Mouse (Mus musculus): ENCODE data around the gene Arhgef19. TPM values are rescaled to one million over a fixed set of nuclear protein-coding genes. Genes with fewer than 3 reads are reported as not detected.

Arhgef19 gene
- polyA plus RNA-seq, 1 experiment: 17.8 TPM

GRCm38 (mm10) chr4:141233196-141233595, 6.1 kb upstream of the Arhgef19 start:
- DNase-seq (ENCODE audit: low read depth, low spot score): no peak
- WGBS: 87% methylated on average over 4 of the region's 4 CpGs

GRCm38 (mm10) chr4:141235537-141236111, 3.7 kb upstream of the Arhgef19 start:
- DNase-seq (ENCODE audit: low read depth, low spot score): no peak
- WGBS: 79% methylated on average over 6 of the region's 6 CpGs

- WGBS: 79% methylated on average over 3 of the region's 3 CpGs
Observed at GRCm38 (mm10) chr4:141236856-141237255, 2.4 kb upstream of the Arhgef19 start.

GRCm38 (mm10) chr4:141238492-141239387, 559 bp upstream of the Arhgef19 start:
- DNase-seq (ENCODE audit: low read depth, low spot score): no peak
- 12% methylated on average over 20 of the region's 20 CpGs for WGBS

More at GRCm38 (mm10) chr4:141236856-141237255, 2.4 kb upstream of the Arhgef19 start:
- no peak for DNase-seq (ENCODE audit: low read depth, low spot score)

GRCm38 (mm10) chr4:141240617-141241016, 1.3 kb downstream of the Arhgef19 start:
- 8% methylated on average over 14 of the region's 14 CpGs for WGBS
- peak; percentile 98 for DNase-seq (ENCODE audit: low read depth, low spot score)

GRCm38 (mm10) chr4:141241861-141242260, 2.6 kb downstream of the Arhgef19 start:
- DNase-seq (ENCODE audit: low read depth, low spot score): no peak
- 32% methylated on average over 15 of the region's 15 CpGs for WGBS

- 5% methylated on average over 11 of the region's 11 CpGs for WGBS
- DNase-seq (ENCODE audit: low read depth, low spot score): no peak
Observed at GRCm38 (mm10) chr4:141242651-141243241, 3.4 kb downstream of the Arhgef19 start.

GRCm38 (mm10) chr4:141243636-141244035, 4.3 kb downstream of the Arhgef19 start:
- WGBS: 54% methylated on average over 5 of the region's 5 CpGs
- no peak for DNase-seq (ENCODE audit: low read depth, low spot score)

- DNase-seq (ENCODE audit: low read depth, low spot score): no peak
- 57% methylated on average over 5 of the region's 5 CpGs for WGBS
Observed at GRCm38 (mm10) chr4:141244401-141244800, 5.1 kb downstream of the Arhgef19 start.

- WGBS: 30% methylated on average over 9 of the region's 9 CpGs
- DNase-seq (ENCODE audit: low read depth, low spot score): no peak
Observed at GRCm38 (mm10) chr4:141244931-141245425, 5.7 kb downstream of the Arhgef19 start.

- 69% methylated on average over 24 of the region's 24 CpGs for WGBS
- no peak for DNase-seq (ENCODE audit: low read depth, low spot score)
Observed at GRCm38 (mm10) chr4:141246089-141246997, 7.0 kb downstream of the Arhgef19 start.

GRCm38 (mm10) chr4:141246998-141247350, 7.7 kb downstream of the Arhgef19 start:
- DNase-seq (ENCODE audit: low read depth, low spot score): no peak
- 68% methylated on average over 17 of the region's 17 CpGs for WGBS

GRCm38 (mm10) chr4:141247776-141248613, 8.7 kb downstream of the Arhgef19 start:
- whole genome bisulfite sequencing: 5% methylated on average over 60 of the region's 60 CpGs

GRCm38 (mm10) chr4:141248614-141248978, 9.3 kb downstream of the Arhgef19 start:
- WGBS: 45% methylated on average over 11 of the region's 11 CpGs

More at GRCm38 (mm10) chr4:141247776-141248613, 8.7 kb downstream of the Arhgef19 start:
- no peak for DNase-seq (ENCODE audit: low read depth, low spot score)

GRCm38 (mm10) chr4:141249383-141249782, 10.1 kb downstream of the Arhgef19 start:
- no peak for DNase-seq (ENCODE audit: low read depth, low spot score)
- 88% methylated on average over 11 of the region's 11 CpGs for WGBS

More at GRCm38 (mm10) chr4:141248614-141248978, 9.3 kb downstream of the Arhgef19 start:
- no peak for DNase-seq (ENCODE audit: low read depth, low spot score)

- no peak for DNase-seq (ENCODE audit: low read depth, low spot score)
- WGBS: 91% methylated on average over 8 of the region's 8 CpGs
Observed at GRCm38 (mm10) chr4:141251071-141251470, 11.8 kb downstream of the Arhgef19 start.

GRCm38 (mm10) chr4:141252641-141253040, 13.3 kb downstream of the Arhgef19 start:
- DNase-seq (ENCODE audit: low read depth, low spot score): no peak
- WGBS: 65% methylated on average over 2 of the region's 2 CpGs

- WGBS: 66% methylated on average over 16 of the region's 16 CpGs
- DNase-seq (ENCODE audit: low read depth, low spot score): no peak
Observed at GRCm38 (mm10) chr4:141254234-141254633, 14.9 kb downstream of the Arhgef19 start.

Measured in large intestine, adult 2 months (tissue).